In the genomic region with DNA sequence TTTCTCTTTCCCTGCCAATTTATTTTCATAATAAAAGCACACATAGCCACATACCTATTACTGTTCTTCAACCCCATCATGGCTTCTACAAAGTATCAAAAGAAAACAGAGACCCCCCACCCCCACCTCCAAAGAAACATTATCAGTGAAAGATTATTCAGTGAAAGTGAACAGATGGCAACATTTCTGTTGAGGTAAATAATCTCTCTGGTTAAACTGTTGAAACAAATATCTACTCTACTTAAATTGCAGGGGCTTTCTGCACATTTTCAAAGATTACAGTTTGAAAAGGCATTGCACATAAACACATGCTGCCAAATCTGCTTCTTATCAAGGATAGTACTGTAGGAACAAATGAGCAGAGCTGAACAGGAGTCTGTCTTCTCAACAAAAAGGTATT, we compare ENCODE assay signal across 45 mouse cellular contexts. TPM values are rescaled to one million over a fixed set of nuclear protein-coding genes. Genes with fewer than 3 reads are reported as not detected.
"Had no signal": no experiment of that assay in that cellular context is flagged by ENCODE, and none has a peak within 500 bp of the region (broad histone marks: within the 10 kb centered on the region; RNA-seq: fewer than 3 reads in every experiment).

No protein-coding gene starts in this region.

- ATAC-seq: liver, embryonic 12.5 days; liver, postnatal 0 days; lung, postnatal 0 days; midbrain, embryonic 13.5 days; midbrain, embryonic 15.5 days; midbrain, embryonic 16.5 days had no signal

- DNase-seq: left cerebral cortex, postnatal 4 days; liver; liver, embryonic 13.5 days; liver, postnatal 0 days; lung, adult 18-20 months; lung, adult 2 months; lung, embryonic 14.5 days; lung, postnatal 10 days; lung, postnatal 14 days; lung, postnatal 36 days; lung, postnatal 4 days; midbrain, embryonic 14.5 days had no signal

- H3K36me3 ChIP-seq: limb, embryonic 10.5 days; limb, embryonic 12.5 days; limb, embryonic 13.5 days; limb, embryonic 15.5 days; liver, embryonic 12.5 days; liver, embryonic 13.5 days; liver, embryonic 15.5 days; lung, embryonic 15.5 days; midbrain, embryonic 10.5 days; midbrain, embryonic 12.5 days; midbrain, embryonic 13.5 days; midbrain, embryonic 15.5 days; neural tube, embryonic 12.5 days had no signal

- H3K4me3 ChIP-seq: limb, embryonic 10.5 days; limb, embryonic 12.5 days; limb, embryonic 13.5 days; limb, embryonic 15.5 days; liver, embryonic 12.5 days; liver, embryonic 13.5 days; liver, embryonic 15.5 days; lung, embryonic 15.5 days; megakaryocyte, embryonic 14.5 days; midbrain, embryonic 10.5 days; midbrain, embryonic 12.5 days; midbrain, embryonic 13.5 days; midbrain, embryonic 15.5 days; myocyte; neural tube, embryonic 12.5 days had no signal

- H3K4me1 ChIP-seq: midbrain, embryonic 10.5 days; midbrain, embryonic 12.5 days; midbrain, embryonic 13.5 days; midbrain, embryonic 15.5 days; neural tube, embryonic 12.5 days had no signal

- H3K4me2 ChIP-seq: limb, embryonic 12.5 days; limb, embryonic 13.5 days; limb, embryonic 15.5 days; liver, embryonic 11.5 days; liver, embryonic 12.5 days; liver, embryonic 13.5 days; liver, embryonic 15.5 days; lung, embryonic 14.5 days; lung, embryonic 15.5 days; midbrain, embryonic 11.5 days; midbrain, embryonic 12.5 days; midbrain, embryonic 13.5 days; midbrain, embryonic 15.5 days; neural tube, embryonic 12.5 days had no signal

- H3K9ac ChIP-seq: limb, embryonic 12.5 days; limb, embryonic 13.5 days; limb, embryonic 15.5 days; liver, embryonic 12.5 days; liver, embryonic 13.5 days; liver, embryonic 14.5 days; liver, embryonic 15.5 days; liver, postnatal 0 days; lung, embryonic 14.5 days; lung, embryonic 15.5 days; midbrain, embryonic 12.5 days; midbrain, embryonic 13.5 days; midbrain, embryonic 15.5 days; neural tube, embryonic 12.5 days had no signal

- H3K27me3 ChIP-seq: limb, embryonic 12.5 days; limb, embryonic 13.5 days; limb, embryonic 15.5 days; liver, embryonic 12.5 days; liver, embryonic 13.5 days; liver, embryonic 15.5 days; lung, embryonic 15.5 days; midbrain, embryonic 12.5 days; midbrain, embryonic 13.5 days; midbrain, embryonic 15.5 days; neural tube, embryonic 12.5 days had no signal

- H3K27ac ChIP-seq: limb, embryonic 10.5 days; limb, embryonic 12.5 days; limb, embryonic 13.5 days; limb, embryonic 15.5 days; liver, embryonic 12.5 days; liver, embryonic 13.5 days; liver, embryonic 14.5 days; liver, embryonic 15.5 days; lung, embryonic 15.5 days; macrophage; midbrain, embryonic 10.5 days; midbrain, embryonic 12.5 days; midbrain, embryonic 13.5 days; midbrain, embryonic 15.5 days; neural tube, embryonic 12.5 days had no signal

- H3K9me3 ChIP-seq: limb, embryonic 10.5 days; limb, embryonic 12.5 days; limb, embryonic 13.5 days; limb, embryonic 15.5 days; liver, embryonic 12.5 days; liver, embryonic 13.5 days; liver, embryonic 15.5 days; lung, embryonic 15.5 days; megakaryocyte, embryonic 14.5 days; midbrain, embryonic 10.5 days; midbrain, embryonic 12.5 days; midbrain, embryonic 13.5 days; midbrain, embryonic 15.5 days; neural tube, embryonic 12.5 days had no signal

RNA-seq across cellular contexts. Expression of gene Slc17a1, which starts 5.7 kb away (rescaled TPM):
- total RNA-seq: left cerebral cortex, postnatal 10 days; left cerebral cortex, postnatal 14 days; left cerebral cortex, postnatal 25 days; left cerebral cortex, postnatal 36 days; left cerebral cortex, postnatal 4 days; megakaryocyte progenitor cell, adult 5-6 weeks; megakaryocyte, adult 5-6 weeks; megakaryocyte-erythroid progenitor cell, adult 5-6 weeks; midbrain, postnatal 0 days; monocyte, adult 5-6 weeks had no signal
- polyA plus RNA-seq: limb, embryonic 10.5 days; limb, embryonic 11.5 days; limb, embryonic 12.5 days; limb, embryonic 13.5 days; limb, embryonic 15.5 days; liver, embryonic 11.5 days; liver, embryonic 12.5 days; lung, adult 2 months; lung, embryonic 14.5 days; lung, embryonic 16.5 days; lung, postnatal 0 days; macrophage; midbrain, embryonic 10.5 days; midbrain, embryonic 12.5 days; midbrain, embryonic 14.5 days; midbrain, embryonic 15.5 days; midbrain, embryonic 16.5 days; midbrain, postnatal 0 days; myocyte; neural tube, embryonic 11.5 days; neural tube, embryonic 12.5 days had no signal

RNA-seq across cellular contexts. Expression of gene Slc17a3, which starts 22.6 kb away (rescaled TPM):
- total RNA-seq: left cerebral cortex, postnatal 36 days; megakaryocyte, adult 5-6 weeks; megakaryocyte-erythroid progenitor cell, adult 5-6 weeks; monocyte, adult 5-6 weeks had no signal
- polyA plus RNA-seq: limb, embryonic 10.5 days; limb, embryonic 11.5 days; limb, embryonic 12.5 days; lung, adult 2 months; lung, embryonic 14.5 days; lung, embryonic 15.5 days; lung, embryonic 16.5 days; lung, postnatal 0 days; macrophage; midbrain, embryonic 10.5 days; midbrain, embryonic 11.5 days; midbrain, embryonic 12.5 days; midbrain, embryonic 13.5 days; midbrain, embryonic 14.5 days; midbrain, embryonic 15.5 days; midbrain, embryonic 16.5 days; midbrain, postnatal 0 days; myocyte; neural tube, embryonic 11.5 days had no signal

RNA-seq across cellular contexts. Expression of gene Slc17a4, which starts 53.0 kb away (rescaled TPM):
- total RNA-seq: left cerebral cortex, postnatal 10 days; left cerebral cortex, postnatal 14 days; left cerebral cortex, postnatal 25 days; left cerebral cortex, postnatal 36 days; left cerebral cortex, postnatal 4 days; megakaryocyte, adult 5-6 weeks; midbrain, postnatal 0 days; monocyte, adult 5-6 weeks had no signal
- polyA plus RNA-seq: limb, embryonic 10.5 days; limb, embryonic 11.5 days; limb, embryonic 12.5 days; limb, embryonic 13.5 days; limb, embryonic 14.5 days; limb, embryonic 15.5 days; liver, embryonic 11.5 days; liver, embryonic 12.5 days; lung, adult 2 months; lung, embryonic 14.5 days; lung, embryonic 15.5 days; lung, embryonic 16.5 days; lung, postnatal 0 days; macrophage; midbrain, embryonic 10.5 days; midbrain, embryonic 11.5 days; midbrain, embryonic 12.5 days; midbrain, embryonic 13.5 days; midbrain, embryonic 14.5 days; midbrain, embryonic 15.5 days; midbrain, embryonic 16.5 days; midbrain, postnatal 0 days had no signal

RNA-seq across cellular contexts. Expression of gene Slc17a2, which starts 55.0 kb away (rescaled TPM):
- total RNA-seq: left cerebral cortex, postnatal 10 days; left cerebral cortex, postnatal 14 days; left cerebral cortex, postnatal 25 days; left cerebral cortex, postnatal 36 days; left cerebral cortex, postnatal 4 days; megakaryocyte progenitor cell, adult 5-6 weeks; megakaryocyte, adult 5-6 weeks; megakaryocyte-erythroid progenitor cell, adult 5-6 weeks; monocyte, adult 5-6 weeks had no signal
- polyA plus RNA-seq: limb, embryonic 10.5 days; limb, embryonic 11.5 days; limb, embryonic 12.5 days; limb, embryonic 13.5 days; limb, embryonic 15.5 days; lung, embryonic 14.5 days; lung, embryonic 15.5 days; lung, embryonic 16.5 days; macrophage; midbrain, embryonic 10.5 days; midbrain, embryonic 11.5 days; midbrain, embryonic 12.5 days; midbrain, embryonic 13.5 days; midbrain, embryonic 14.5 days; midbrain, embryonic 15.5 days; midbrain, embryonic 16.5 days; midbrain, postnatal 0 days; myocyte; neural tube, embryonic 11.5 days; neural tube, embryonic 12.5 days had no signal
